Mouse (Mus musculus) neural tube, embryonic 10.5 days (tissue): ENCODE results near the gene Zfp12.

Experiments used
- DNase-seq: peaks from one replicate; pipeline ENCODE4 v3.0.0-alpha.2; 2017; ENCODE audit warnings: low spot score; ENCODE audit errors: extremely low spot score

Gene Zfp12

GRCm38 (mm10) chr5:143265409-143265808 lies 30.4 kb downstream of the Zfp12 start:
- no peak for DNase-seq

GRCm38 (mm10) chr5:143266794-143267193 lies 31.8 kb downstream of the Zfp12 start:
- DNase-seq, result no peak

GRCm38 (mm10) chr5:143268985-143269362 lies 34.0 kb downstream of the Zfp12 start:
- DNase-seq, result no peak

GRCm38 (mm10) chr5:143269363-143270150 lies 34.6 kb downstream of the Zfp12 start, which contains the start of gene Zfp316:
TSS of gene Zfp316 (minus strand) at chr5:143270022.
- peak; percentile 62 for DNase-seq

- DNase-seq, result no peak
Observed at GRCm38 (mm10) chr5:143270151-143270519, 35.2 kb downstream of the Zfp12 start.

- no peak for DNase-seq
Observed at GRCm38 (mm10) chr5:143271642-143272041, 36.7 kb downstream of the Zfp12 start.

GRCm38 (mm10) chr5:143272108-143272507 lies 37.1 kb downstream of the Zfp12 start:
- DNase-seq, result no peak

- no peak for DNase-seq
Observed at GRCm38 (mm10) chr5:143272540-143273330, 37.8 kb downstream of the Zfp12 start.

GRCm38 (mm10) chr5:143275761-143276160 lies 40.8 kb downstream of the Zfp12 start:
- no peak for DNase-seq

- no peak for DNase-seq
Observed at GRCm38 (mm10) chr5:143279247-143279646, 44.3 kb downstream of the Zfp12 start.

- DNase-seq, result no peak
Observed at GRCm38 (mm10) chr5:143284762-143285161, 49.8 kb downstream of the Zfp12 start.

GRCm38 (mm10) chr5:143287774-143288328 lies 52.9 kb downstream of the Zfp12 start:
- peak; percentile 49 for DNase-seq

GRCm38 (mm10) chr5:143288378-143288911 lies 53.5 kb downstream of the Zfp12 start:
- no peak for DNase-seq

GRCm38 (mm10) chr5:143289299-143289698 lies 54.3 kb downstream of the Zfp12 start:
- DNase-seq, result no peak

GRCm38 (mm10) chr5:143292879-143293278 lies 57.9 kb downstream of the Zfp12 start:
- DNase-seq, result no peak

- DNase-seq, result no peak
Observed at GRCm38 (mm10) chr5:143293404-143293803, 58.4 kb downstream of the Zfp12 start, which contains the start of gene Zfp853. TSS of gene Zfp853 (minus strand) at chr5:143293623.

GRCm38 (mm10) chr5:143294862-143295261 lies 59.9 kb downstream of the Zfp12 start:
- DNase-seq, result no peak

- no peak for DNase-seq
Observed at GRCm38 (mm10) chr5:143295330-143295729, 60.4 kb downstream of the Zfp12 start.

GRCm38 (mm10) chr5:143297986-143298385 lies 63.0 kb downstream of the Zfp12 start:
- no peak for DNase-seq

- no peak for DNase-seq
Observed at GRCm38 (mm10) chr5:143298391-143298790, 63.4 kb downstream of the Zfp12 start.
